Mouse (Mus musculus) forebrain, embryonic 16.5 days (tissue): ENCODE results near the gene Cd180. TPM values are rescaled to one million over a fixed set of nuclear protein-coding genes. Genes with fewer than 3 reads are reported as not detected.
"Not testable (repeated sequence)": the region's sequence is repeated elsewhere in the genome, so short reads cannot be mapped to it uniquely, and the experiment has no call there.

Experiments used
- ATAC-seq: fragments of 200-750 bp; cut with Nextera tagmentation; 2 replicates; pipeline ENCODE4 v1.8.0; 2017; ENCODE audit warnings: mild to moderate bottlenecking, moderate library complexity
- H3K27ac ChIP-seq: fragments of 300-500 bp; sonication (generic); 2 replicates; pipeline ENCODE4 v1.5.1; 2014; ENCODE audit warnings: low read length, control low read depth
- H3K27me3 ChIP-seq: fragments of 300-500 bp; sonication (generic); replicated peaks from 2 replicates; pipeline ENCODE4 v1.6.1; 2014; ENCODE audit warnings: low read length; ENCODE audit not compliant: control insufficient read depth, insufficient read depth
- H3K36me3 ChIP-seq: fragments of 300-500 bp; sonication (generic); 2 replicates; pipeline ENCODE4 v1.6.1; 2014; ENCODE audit not compliant: control insufficient read depth, insufficient read depth
- H3K4me1 ChIP-seq: fragments of 300-500 bp; sonication (generic); replicated peaks from 2 replicates; pipeline ENCODE4 v1.6.1; 2014; ENCODE audit warnings: low read length; ENCODE audit not compliant: control insufficient read depth, insufficient read depth
- H3K4me2 ChIP-seq: fragments of 300-500 bp; sonication (generic); 2 replicates; pipeline ENCODE4 v1.6.1; 2014; ENCODE audit warnings: mild to moderate bottlenecking, low read length, control low read depth
- H3K4me3 ChIP-seq: fragments of 300-500 bp; sonication (generic); replicated peaks from 2 replicates; pipeline ENCODE4 v1.5.1; 2014; ENCODE audit warnings: mild to moderate bottlenecking, low read length, control low read depth
- H3K9ac ChIP-seq: fragments of 300-500 bp; sonication (generic); replicated peaks from 2 replicates; pipeline ENCODE4 v1.6.1; 2014; ENCODE audit warnings: low read depth, low read length, control low read depth
- H3K9me3 ChIP-seq: fragments of 300-500 bp; sonication (generic); 2 replicates; pipeline ENCODE4 v1.6.1; 2016; ENCODE audit warnings: low read length; ENCODE audit not compliant: control insufficient read depth
- WGBS: fragments of 180-500 bp; shearing (Covaris S2); extraction: QIAGEN DNeasy Blood & Tissue Kit; methylation state at CpG from one replicate; pipeline ENCODE4 v1.1.7; 2014; 5-methylcytosine and 5-hydroxymethylcytosine counted together
- polyA plus RNA-seq: library from polyadenylated mRNA; unstranded; fragments of >200 nt; fragmentation: Nextera tagmentation; extraction: Ambion mirVana; gene quantifications from 2 replicates; pipeline ENCODE4 v1.2.1, GENCODE M21; 2015

Cd180 gene
- polyA plus RNA-seq, 1 experiment from 2014 or later: 0.23 TPM

DNA sequence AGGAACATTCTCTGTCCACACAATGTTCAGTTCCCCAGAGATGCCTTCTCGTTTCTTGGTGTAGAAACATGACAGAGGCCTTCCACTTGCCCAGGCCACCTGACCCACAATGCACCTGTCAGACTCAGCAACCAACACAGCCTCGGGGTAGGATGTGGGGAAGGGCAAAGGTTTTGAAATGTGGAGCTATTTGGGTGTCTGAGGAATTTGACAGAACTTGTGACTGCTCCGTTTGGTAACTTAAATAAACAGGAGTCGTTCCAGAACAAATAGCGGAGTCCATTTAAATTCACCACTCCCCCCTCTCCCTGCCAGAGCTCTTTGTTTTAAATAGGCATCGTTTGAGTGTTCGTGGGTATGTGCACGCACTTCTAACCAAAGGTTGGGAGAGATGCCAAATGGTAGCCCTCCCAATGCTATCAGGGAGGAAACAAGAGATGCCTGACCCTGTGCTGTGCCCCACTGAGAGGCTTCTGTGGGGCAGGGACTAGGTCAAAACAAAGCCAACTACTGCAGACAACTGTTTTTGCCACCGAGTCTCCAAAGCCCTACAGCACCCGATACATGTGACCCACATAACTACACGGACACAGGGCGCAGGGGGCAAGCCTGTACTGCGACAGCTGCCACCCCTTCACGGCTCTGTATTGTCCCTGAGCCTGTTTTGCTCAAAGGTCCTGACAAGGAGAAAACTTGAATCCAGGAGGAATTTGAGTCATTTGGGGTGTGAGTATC lies 23.7 kb upstream of the Cd180 start:
- Histone ChIP-seq H3K36me3 (no peaks in the 10 kb centered on the region), H3K4me2 (no peak overlapping the region), H3K27ac (no peak overlapping the region), H3K4me1 (peaks cover 4% of the 10 kb centered on the region; the same call in 1 of the 2 replicates), H3K9ac (no peak overlapping the region), H3K27me3 (no peaks in the 10 kb centered on the region), H3K4me3 (no peak overlapping the region), H3K9me3 (no peaks in the 10 kb centered on the region)
- ATAC-seq: no peak
- 40% methylated on average over 14 of the region's 14 CpGs for WGBS

DNA sequence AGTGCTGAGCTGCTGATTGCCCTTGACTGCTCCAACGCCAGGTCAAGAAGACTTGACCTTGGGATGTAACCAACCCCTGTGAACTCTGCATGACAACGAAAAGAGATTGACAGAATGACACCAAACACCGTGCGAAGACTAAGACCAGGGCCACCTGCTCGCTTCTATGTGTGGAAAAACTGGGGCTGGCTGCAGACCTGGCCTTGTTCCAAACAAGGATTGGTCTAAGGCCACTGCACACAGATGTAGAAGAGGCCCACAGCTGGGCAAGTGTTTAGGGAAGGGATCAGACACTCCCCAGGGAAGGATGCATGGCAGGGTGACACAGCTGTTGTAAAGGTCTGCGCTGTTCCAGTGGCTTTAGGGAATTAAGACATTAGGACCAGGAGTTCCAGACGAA lies 22.9 kb upstream of the Cd180 start:
- ATAC-seq: no peak
- Histone ChIP-seq H3K4me3 (no peak overlapping the region), H3K4me1 (peaks cover 4% of the 10 kb centered on the region; the same call in 1 of the 2 replicates), H3K9me3 (no peaks in the 10 kb centered on the region), H3K36me3 (no peaks in the 10 kb centered on the region), H3K27ac (no peak overlapping the region), H3K27me3 (no peaks in the 10 kb centered on the region), H3K9ac (no peak overlapping the region), H3K4me2 (no peak overlapping the region)
- WGBS: 83% methylated on average over 7 of the region's 7 CpGs

DNA sequence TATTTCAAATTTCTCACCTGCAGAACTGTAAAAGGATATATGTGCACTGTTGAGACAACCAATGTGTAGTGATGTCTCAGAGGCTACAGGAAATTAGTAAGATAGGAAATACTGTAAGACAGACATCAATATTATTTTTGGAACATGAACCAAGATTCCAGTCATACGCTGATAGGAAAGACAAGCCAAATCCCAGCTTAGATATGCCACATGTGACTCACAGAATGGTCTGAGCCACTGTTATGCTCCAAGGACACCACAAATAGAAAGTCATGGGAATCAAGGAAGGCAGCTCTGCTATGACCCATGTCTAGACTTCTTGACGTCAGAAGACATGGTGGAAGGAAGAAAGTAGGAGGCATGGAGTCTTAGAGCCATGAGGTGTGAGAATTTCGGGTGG lies 19.3 kb upstream of the Cd180 start:
- H3K9me3 ChIP-seq: no peaks in the 10 kb centered on the region
- H3K4me1 ChIP-seq: peaks cover 4% of the 10 kb centered on the region; the same call in 1 of the 2 replicates
- H3K36me3 ChIP-seq: no peaks in the 10 kb centered on the region
- WGBS: 88% methylated on average over 3 of the region's 3 CpGs
- no peaks in the 10 kb centered on the region for H3K27me3 ChIP-seq
- H3K4me3 ChIP-seq: no peak overlapping the region
- no peak overlapping the region for H3K27ac ChIP-seq
- no peak for ATAC-seq
- no peak overlapping the region for H3K9ac ChIP-seq
- no peak overlapping the region for H3K4me2 ChIP-seq

DNA sequence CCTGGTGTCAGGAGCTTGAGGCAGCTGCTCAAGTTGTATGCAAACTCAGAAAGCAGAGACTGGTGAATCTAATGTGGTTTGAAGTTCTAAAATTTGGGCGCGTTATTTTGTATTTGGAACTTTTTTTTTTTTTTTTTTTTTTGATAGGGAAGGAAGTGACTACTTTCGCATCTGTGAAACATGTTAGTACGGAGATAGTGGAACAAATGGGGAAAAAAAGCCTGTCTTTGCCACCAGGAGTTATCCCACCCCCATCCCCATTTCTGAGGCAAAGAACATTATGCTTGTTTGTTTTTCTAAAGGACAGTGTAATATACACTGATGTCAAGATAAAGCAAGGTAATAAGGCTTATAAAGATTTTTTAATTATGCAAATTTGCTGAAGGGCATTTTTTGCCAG lies 15.8 kb upstream of the Cd180 start:
- not testable (repeated sequence) for H3K9ac ChIP-seq, H3K4me3 ChIP-seq, H3K4me1 ChIP-seq, H3K27me3 ChIP-seq, H3K4me2 ChIP-seq, H3K27ac ChIP-seq, H3K36me3 ChIP-seq, ATAC-seq, H3K9me3 ChIP-seq
- WGBS: 95% methylated on average over 4 of the region's 4 CpGs

DNA sequence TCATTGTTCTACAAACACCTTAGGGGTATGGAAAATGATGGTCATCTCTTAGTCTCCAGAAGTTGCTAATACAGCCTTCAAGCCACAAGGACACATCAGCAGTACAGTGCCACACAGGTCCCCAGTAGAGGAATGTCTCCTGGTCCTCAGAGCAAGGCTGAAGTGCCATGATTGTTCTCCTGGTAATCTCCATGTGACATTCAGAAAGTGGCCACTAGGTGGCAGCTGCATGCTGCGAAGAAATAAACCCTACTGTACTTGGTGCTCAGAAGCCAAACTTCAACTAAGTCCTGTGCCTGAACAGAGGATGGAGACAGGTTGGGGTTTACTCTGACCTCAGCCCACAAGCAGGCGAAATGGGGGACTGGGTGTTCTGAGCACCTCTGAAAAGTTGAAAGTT lies 14.9 kb upstream of the Cd180 start:
- Histone ChIP-seq H3K9me3 (no peaks in the 10 kb centered on the region), H3K4me1 (no peaks in the 10 kb centered on the region), H3K9ac (no peak overlapping the region), H3K27ac (no peak overlapping the region), H3K4me2 (no peak overlapping the region), H3K4me3 (no peak overlapping the region), H3K36me3 (no peaks in the 10 kb centered on the region), H3K27me3 (no peaks in the 10 kb centered on the region)
- WGBS: 8% methylated on average over 2 of the region's 2 CpGs
- ATAC-seq: peak; percentile 76

DNA sequence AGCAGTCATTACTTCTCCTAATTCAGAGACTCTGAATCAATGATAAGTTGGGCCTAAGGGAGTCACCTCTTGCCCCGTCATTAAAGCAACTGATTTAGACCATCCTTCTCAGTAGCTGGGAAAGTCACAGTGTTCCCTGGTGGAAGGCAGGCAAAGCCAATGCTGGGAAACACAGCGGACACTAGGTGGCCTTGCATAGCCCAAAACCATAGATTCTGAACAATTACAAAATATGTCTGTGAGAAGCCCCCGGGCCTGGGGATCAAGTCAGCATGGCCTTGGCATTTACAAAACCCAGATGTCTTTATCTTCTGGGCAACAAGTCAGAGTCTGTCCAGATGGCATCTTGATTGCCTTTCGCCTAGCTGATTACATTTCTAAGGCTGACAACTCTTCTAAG lies 8.5 kb upstream of the Cd180 start:
- no peak overlapping the region for H3K4me2 ChIP-seq
- H3K4me3 ChIP-seq: no peak overlapping the region
- ATAC-seq: no peak
- no peak overlapping the region for H3K9ac ChIP-seq
- 79% methylated on average over 4 of the region's 4 CpGs for WGBS
- no peaks in the 10 kb centered on the region for H3K36me3 ChIP-seq
- H3K9me3 ChIP-seq: no peaks in the 10 kb centered on the region
- no peaks in the 10 kb centered on the region for H3K4me1 ChIP-seq
- H3K27me3 ChIP-seq: no peaks in the 10 kb centered on the region
- H3K27ac ChIP-seq: no peak overlapping the region

DNA sequence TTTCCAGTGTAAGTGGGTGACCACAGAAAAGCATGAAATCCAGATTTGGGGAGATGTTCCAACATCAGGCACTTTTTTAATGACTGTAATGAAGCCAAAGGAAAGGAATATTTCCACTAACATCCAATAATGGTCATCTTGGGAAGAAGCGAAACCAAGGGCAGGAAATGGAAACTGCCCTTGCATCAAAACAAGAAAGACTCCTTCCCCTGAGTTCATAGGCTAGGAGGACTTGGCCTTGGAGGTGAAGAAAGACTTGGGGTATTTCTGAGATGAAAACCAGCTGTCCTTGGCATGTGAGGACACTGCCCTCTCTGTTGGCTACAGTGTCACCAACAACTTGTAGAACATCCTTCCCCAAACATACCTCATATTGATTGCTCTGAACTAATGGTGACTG lies 5.2 kb upstream of the Cd180 start:
- H3K4me1 ChIP-seq: peaks cover 5% of the 10 kb centered on the region; the same call in 1 of the 2 replicates
- H3K4me3 ChIP-seq: no peak overlapping the region
- H3K27ac ChIP-seq: no peak overlapping the region
- no peak for ATAC-seq
- no peaks in the 10 kb centered on the region for H3K27me3 ChIP-seq
- WGBS: 93% methylated on average over 1 of the region's 1 CpGs
- H3K9me3 ChIP-seq: no peaks in the 10 kb centered on the region
- H3K36me3 ChIP-seq: no peaks in the 10 kb centered on the region
- no peak overlapping the region for H3K4me2 ChIP-seq
- H3K9ac ChIP-seq: no peak overlapping the region

DNA sequence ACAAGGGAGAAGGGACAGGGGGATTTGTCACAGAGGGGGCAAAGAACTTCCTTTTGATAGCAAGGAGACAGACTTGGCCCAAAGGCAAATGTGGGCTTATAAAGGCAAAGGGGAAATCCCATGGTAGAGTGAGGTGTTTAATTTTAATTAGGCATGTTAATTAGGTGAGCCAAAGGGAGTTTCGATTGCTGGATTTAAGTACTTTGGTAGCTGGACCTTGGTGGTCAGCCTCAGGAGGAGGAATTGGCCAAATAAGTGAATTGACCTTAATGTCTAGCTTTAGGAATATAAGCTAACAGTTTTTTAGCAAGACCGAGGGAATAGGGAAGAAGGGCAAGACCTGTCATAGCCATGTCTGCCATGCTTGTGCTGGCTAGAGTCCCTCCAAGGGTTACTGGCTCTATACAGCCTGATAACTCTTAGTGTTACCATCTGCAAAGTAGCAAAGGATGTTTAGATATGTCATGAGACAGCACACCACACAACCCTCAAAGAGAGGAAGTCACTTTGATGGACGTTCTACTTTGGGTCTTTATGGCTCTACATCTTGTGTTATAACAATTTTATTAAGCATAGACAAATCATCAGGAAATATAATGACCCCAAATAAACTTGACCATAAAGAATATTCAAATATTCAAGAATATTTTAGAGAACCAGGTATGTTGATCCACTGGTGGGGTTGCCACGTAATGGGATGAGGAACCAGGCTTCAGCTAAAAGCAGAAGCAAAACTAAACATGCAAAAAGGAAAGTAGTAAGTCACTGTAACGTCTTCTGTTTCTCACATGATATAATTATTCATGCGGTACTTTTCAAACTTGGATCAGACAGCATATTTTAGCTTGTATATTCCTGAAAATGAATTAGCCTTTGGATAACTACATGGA lies 3.9 kb upstream of the Cd180 start:
- H3K4me1 ChIP-seq: peaks cover 5% of the 10 kb centered on the region; the same call in 1 of the 2 replicates
- ATAC-seq: no peak
- H3K4me3 ChIP-seq: no peak overlapping the region
- no peak overlapping the region for H3K9ac ChIP-seq
- no peaks in the 10 kb centered on the region for H3K36me3 ChIP-seq
- H3K27me3 ChIP-seq: no peaks in the 10 kb centered on the region
- H3K4me2 ChIP-seq: no peak overlapping the region
- no peaks in the 10 kb centered on the region for H3K9me3 ChIP-seq
- no peak overlapping the region for H3K27ac ChIP-seq
- WGBS: 81% methylated on average over 6 of the region's 6 CpGs

DNA sequence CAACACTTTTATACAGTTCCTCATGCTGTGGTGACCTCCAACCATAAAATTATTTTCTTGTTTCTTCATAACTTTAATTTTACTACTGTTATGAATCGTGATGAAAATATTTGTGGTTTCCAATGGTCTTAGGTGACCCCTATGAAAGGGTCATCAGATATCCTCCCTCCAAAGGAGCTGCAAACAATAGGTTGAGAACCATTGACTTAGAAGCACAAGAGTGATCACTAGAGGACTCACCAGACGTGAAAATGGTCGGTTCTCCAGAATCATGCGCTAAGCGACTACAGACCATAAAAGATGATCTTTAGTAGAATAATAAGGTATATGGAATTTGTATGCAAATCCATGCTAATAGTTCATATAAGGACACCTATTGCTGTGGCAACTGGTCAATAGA lies 3.2 kb upstream of the Cd180 start:
- H3K4me1 ChIP-seq: peaks cover 5% of the 10 kb centered on the region; the same call in 1 of the 2 replicates
- no peaks in the 10 kb centered on the region for H3K36me3 ChIP-seq
- WGBS: 92% methylated on average over 5 of the region's 5 CpGs

More for the DNA sequence above, 3.2 kb upstream of the Cd180 start:
- Histone ChIP-seq H3K4me2 (no peak overlapping the region), H3K27me3 (no peaks in the 10 kb centered on the region), H3K4me3 (no peak overlapping the region), H3K9ac (no peak overlapping the region), H3K27ac (no peak overlapping the region), H3K9me3 (no peaks in the 10 kb centered on the region)
- no peak for ATAC-seq
